Mouse (Mus musculus): ENCODE data around the gene Negr1.

The Negr1 gene

GRCm38 (mm10) chr3:156786355-156786754 is 224.8 kb downstream of the Negr1 start:
- POLR2A ChIA-PET, result no interaction called here
- CTCF ChIA-PET, result no interaction called here

- ChIA-PET POLR2A (no interaction called here), CTCF (no interaction called here)
Observed at GRCm38 (mm10) chr3:156791234-156791633, 229.6 kb downstream of the Negr1 start.

GRCm38 (mm10) chr3:156792743-156793142 is 231.1 kb downstream of the Negr1 start:
- POLR2A ChIA-PET, result no interaction called here
- CTCF ChIA-PET, result interaction anchor here in 1 of 4 experiments (0.6 kb wide), 1 partner anchor 1099 kb away, joined by 3 read pairs; no protein-coding TSS in a partner anchor

- POLR2A ChIA-PET, result interaction anchor here in 1 of 4 experiments (0.6 kb wide), 1 partner anchor 234 kb away, joined by 4 read pairs; no protein-coding TSS in a partner anchor
- CTCF ChIA-PET, result no interaction called here
Observed at GRCm38 (mm10) chr3:156794091-156794490, 232.5 kb downstream of the Negr1 start.

GRCm38 (mm10) chr3:156794610-156795009 is 233.0 kb downstream of the Negr1 start:
- POLR2A ChIA-PET, result interaction anchor here in 1 of 4 experiments (0.6 kb wide), 1 partner anchor 234 kb away, joined by 4 read pairs; no protein-coding TSS in a partner anchor

GRCm38 (mm10) chr3:156796061-156796691 is 234.6 kb downstream of the Negr1 start:
- CTCF ChIA-PET, result no interaction called here
- POLR2A ChIA-PET, result no interaction called here

More at GRCm38 (mm10) chr3:156794610-156795009, 233.0 kb downstream of the Negr1 start:
- CTCF ChIA-PET, result no interaction called here

GRCm38 (mm10) chr3:156799228-156799627 is 237.6 kb downstream of the Negr1 start:
- POLR2A ChIA-PET, result no interaction called here
- CTCF ChIA-PET, result no interaction called here

GRCm38 (mm10) chr3:156809836-156810235 is 248.2 kb downstream of the Negr1 start:
- ChIA-PET CTCF (no interaction called here), POLR2A (no interaction called here)

- CTCF ChIA-PET, result no interaction called here
- POLR2A ChIA-PET, result no interaction called here
Observed at GRCm38 (mm10) chr3:156816938-156817337, 255.3 kb downstream of the Negr1 start.

GRCm38 (mm10) chr3:156817452-156817851 is 255.9 kb downstream of the Negr1 start:
- ChIA-PET CTCF (no interaction called here), POLR2A (no interaction called here)

GRCm38 (mm10) chr3:156823039-156823438 is 261.4 kb downstream of the Negr1 start:
- POLR2A ChIA-PET, result no interaction called here
- CTCF ChIA-PET, result no interaction called here

GRCm38 (mm10) chr3:156833920-156834319 is 272.3 kb downstream of the Negr1 start:
- ChIA-PET POLR2A (no interaction called here), CTCF (no interaction called here)

GRCm38 (mm10) chr3:156838550-156838949 is 277.0 kb downstream of the Negr1 start:
- ChIA-PET POLR2A (no interaction called here), CTCF (no interaction called here)

GRCm38 (mm10) chr3:156848385-156848784 is 286.8 kb downstream of the Negr1 start:
- CTCF ChIA-PET, result no interaction called here
- POLR2A ChIA-PET, result no interaction called here

GRCm38 (mm10) chr3:156851921-156852320 is 290.3 kb downstream of the Negr1 start:
- ChIA-PET POLR2A (no interaction called here), CTCF (no interaction called here)

- CTCF ChIA-PET, result interaction anchor here in 1 of 4 experiments (0.7 kb wide), 1 partner anchor 511 kb away, joined by 3 read pairs; no protein-coding TSS in a partner anchor
- POLR2A ChIA-PET, result no interaction called here
Observed at GRCm38 (mm10) chr3:156870239-156870921, 308.8 kb downstream of the Negr1 start.

- ChIA-PET POLR2A (no interaction called here), CTCF (no interaction called here)
Observed at GRCm38 (mm10) chr3:156870922-156871257, 309.3 kb downstream of the Negr1 start.

- ChIA-PET POLR2A (no interaction called here), CTCF (interaction anchor here in 1 of 4 experiments (0.8 kb wide), 1 partner anchor 237 kb away, joined by 5 read pairs; no protein-coding TSS in a partner anchor)
Observed at GRCm38 (mm10) chr3:156871641-156872196, 310.1 kb downstream of the Negr1 start.

- ChIA-PET CTCF (no interaction called here), POLR2A (no interaction called here)
Observed at GRCm38 (mm10) chr3:156876551-156876950, 315.0 kb downstream of the Negr1 start.

GRCm38 (mm10) chr3:156882129-156882528 is 320.5 kb downstream of the Negr1 start:
- POLR2A ChIA-PET, result no interaction called here
- CTCF ChIA-PET, result no interaction called here

GRCm38 (mm10) chr3:156883873-156884272 is 322.3 kb downstream of the Negr1 start:
- CTCF ChIA-PET, result interaction anchor here in 2 of 4 experiments (0.5 to 1.0 kb wide), 2 partner anchors 25 to 225 kb away, joined by 3 read pairs; no protein-coding TSS in a partner anchor
- POLR2A ChIA-PET, result no interaction called here
